Mouse (Mus musculus): Measurements from ENCODE around the gene Glce.

- TF ChIP-seq TCF12 (IDR thresholded peaks at IDR 0.05; ENCODE audit: insufficient read depth, poor library complexity, severe bottlenecking): no peak
- no peak for TF ChIP-seq TCF3 (IDR thresholded peaks at IDR 0.05; ENCODE audit: insufficient read length, low read depth)
- TF ChIP-seq POLR2AphosphoS2 (IDR thresholded peaks at IDR 0.05; ENCODE audit: insufficient read length, low read depth): no peak
- TF ChIP-seq POLR2A (IDR thresholded peaks at IDR 0.05; ENCODE audit: insufficient read length, low read depth): no peak
- no peak for TF ChIP-seq USF1 (IDR thresholded peaks at IDR 0.05; ENCODE audit: low read depth)
- TF ChIP-seq MYOG (IDR thresholded peaks at IDR 0.05; ENCODE audit: control insufficient read depth in 1 of 3, insufficient read depth in 1 of 3, insufficient read length in 2 of 3, low read depth in 2 of 3): no peak
- TF ChIP-seq MYOD1 (IDR thresholded peaks at IDR 0.05; ENCODE audit: control insufficient read depth in 1 of 3, insufficient read length in 2 of 3, low read depth in 2 of 3): no peak
- TF ChIP-seq MAX (IDR thresholded peaks at IDR 0.05; ENCODE audit: low read depth): no peak
- no peak for TF ChIP-seq CEBPB (IDR thresholded peaks at IDR 0.05; ENCODE audit: insufficient read depth, poor library complexity, severe bottlenecking)
- TF ChIP-seq E2F4 (IDR thresholded peaks at IDR 0.05; ENCODE audit: insufficient read depth): no peak
Observed at GRCm38 (mm10) chr9:62049166-62049565, 73.3 kb downstream of the Glce start.

Data from myocyte (in vitro differentiated cells).